Mouse (Mus musculus) mature B cell (primary cell): ENCODE measurements at regions not wholly inside any gene's neighbourhood (a gene's known extent, or its start where the extent isn't known, plus 50 kb on each side); places are given as distances from the start of the nearest gene placed in this dataset.

Source experiments
- in situ Hi-C: fragments of 300-500 bp; cut with MboI; formaldehyde crosslinking; loops from 2 replicates; pipeline ENCODE4 v1.14.3; 2019

DNA sequence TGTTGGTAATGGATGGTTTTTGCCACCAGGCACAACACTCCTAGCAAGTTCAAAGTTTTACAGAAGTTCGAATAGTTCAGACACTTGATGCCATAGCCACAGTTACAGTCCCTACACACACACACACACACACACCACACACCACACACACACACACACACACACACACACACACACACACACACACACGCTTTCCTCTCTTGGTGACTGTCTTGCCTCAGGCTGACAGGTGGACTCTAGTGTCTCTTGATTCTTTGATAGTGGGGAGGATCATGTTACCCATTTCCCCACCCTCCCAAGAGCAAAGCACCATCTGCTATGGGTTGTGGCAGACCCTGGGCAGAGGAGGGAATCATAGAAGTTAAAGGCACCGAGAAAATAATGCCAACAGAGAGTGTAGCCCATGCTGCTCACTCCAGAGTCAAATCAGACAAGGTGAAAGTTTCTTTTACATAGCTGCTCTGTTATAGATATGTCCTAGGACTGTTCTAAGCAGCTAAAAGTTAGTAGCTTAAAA is 75.9 kb downstream of the Klhl25 start:
- in situ Hi-C loops: loop anchor here (25.0 kb wide), 1 partner anchor 1013 kb away; no protein-coding TSS in a partner anchor

- in situ Hi-C loops: no loop called here
Measured at GRCm38 (mm10) chr7:75927537-75927936, 79.4 kb downstream of the Klhl25 start.

DNA sequence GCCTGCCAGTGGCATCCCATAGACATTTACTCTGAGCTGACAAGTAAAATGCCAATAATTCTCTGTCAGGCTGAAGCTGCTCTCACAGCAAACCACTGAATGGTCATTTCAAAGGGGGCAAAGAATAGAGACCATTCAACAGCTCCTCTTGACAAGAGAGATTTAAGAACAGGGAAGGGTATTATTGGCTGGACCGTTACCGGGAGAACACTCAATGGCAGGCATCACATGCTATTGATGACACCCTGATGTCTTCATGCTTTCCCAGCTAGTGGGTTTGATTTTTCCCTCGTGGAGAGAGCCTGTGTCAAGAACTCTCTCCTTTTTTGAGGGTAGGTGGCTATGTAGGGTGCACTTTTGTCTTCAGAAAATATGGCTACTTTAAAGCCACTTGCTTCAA is 95.7 kb downstream of the Klhl25 start:
- in situ Hi-C loops: no loop called here

- in situ Hi-C loops: no loop called here
Measured at GRCm38 (mm10) chr7:75955671-75956070, 107.6 kb downstream of the Klhl25 start.

- in situ Hi-C loops: no loop called here
Measured at GRCm38 (mm10) chr7:75957366-75957765, 109.3 kb downstream of the Klhl25 start.

- in situ Hi-C loops: no loop called here
Measured at GRCm38 (mm10) chr7:75959903-75960620, 112.0 kb downstream of the Klhl25 start.

DNA sequence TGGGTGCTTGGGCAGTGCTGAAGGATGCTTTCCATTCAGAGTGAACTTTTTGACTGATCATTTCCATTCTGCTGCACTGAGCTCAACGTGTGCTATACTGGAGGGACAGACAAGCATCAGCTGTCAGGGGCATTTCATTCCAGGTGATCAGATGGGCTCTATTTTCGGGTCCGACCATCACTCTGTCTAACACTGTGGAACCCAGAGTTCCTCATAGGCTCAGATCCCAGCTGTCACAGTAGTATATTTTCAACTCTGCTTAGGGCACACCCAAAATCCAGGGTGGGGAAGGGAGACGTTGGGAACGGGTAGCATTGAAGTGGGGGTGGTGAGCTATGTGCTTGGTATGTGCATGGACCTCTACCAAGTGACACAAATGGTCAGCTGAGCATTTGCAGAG is 120.1 kb downstream of the Klhl25 start:
- in situ Hi-C loops: no loop called here

DNA sequence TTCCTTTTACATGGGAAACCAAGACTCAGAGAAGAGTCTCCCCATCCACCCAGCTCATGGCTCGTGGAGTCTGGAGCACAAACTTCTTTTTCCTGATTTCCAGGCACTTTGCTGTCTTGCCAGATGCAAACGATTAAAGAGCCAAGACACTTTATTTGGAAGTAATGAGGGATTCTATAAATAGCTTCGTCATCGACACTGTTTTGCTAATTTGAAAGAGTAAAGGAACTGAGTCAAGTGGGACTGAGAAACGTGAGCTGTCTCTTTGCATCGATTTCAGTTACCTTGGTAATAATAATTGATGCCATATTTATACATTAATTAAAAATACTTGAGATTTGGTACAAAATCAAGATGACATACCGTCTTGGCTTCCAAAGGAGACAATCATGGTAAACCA is 122.8 kb downstream of the Klhl25 start:
- in situ Hi-C loops: no loop called here

- in situ Hi-C loops: no loop called here
Measured at GRCm38 (mm10) chr7:75971706-75972105, 123.6 kb downstream of the Klhl25 start.

DNA sequence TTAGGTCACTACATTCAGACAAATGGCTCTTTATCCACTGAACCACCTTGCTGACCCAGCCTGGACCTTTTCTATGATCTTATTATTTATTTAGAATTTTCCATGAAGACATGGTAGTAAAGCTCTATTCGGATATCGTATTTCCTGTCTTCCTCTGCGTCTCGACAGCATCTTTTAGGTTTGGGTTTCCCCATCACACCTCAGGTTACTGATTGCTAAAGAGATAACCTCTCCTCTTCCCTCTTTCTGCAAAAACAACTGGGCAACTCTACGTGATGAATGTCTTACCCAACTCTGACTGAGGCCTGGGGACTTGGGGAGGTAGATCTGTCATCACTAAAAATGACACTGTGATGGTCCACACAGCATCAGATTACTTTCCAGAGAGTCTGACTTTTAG is 133.4 kb downstream of the Klhl25 start:
- in situ Hi-C loops: no loop called here

DNA sequence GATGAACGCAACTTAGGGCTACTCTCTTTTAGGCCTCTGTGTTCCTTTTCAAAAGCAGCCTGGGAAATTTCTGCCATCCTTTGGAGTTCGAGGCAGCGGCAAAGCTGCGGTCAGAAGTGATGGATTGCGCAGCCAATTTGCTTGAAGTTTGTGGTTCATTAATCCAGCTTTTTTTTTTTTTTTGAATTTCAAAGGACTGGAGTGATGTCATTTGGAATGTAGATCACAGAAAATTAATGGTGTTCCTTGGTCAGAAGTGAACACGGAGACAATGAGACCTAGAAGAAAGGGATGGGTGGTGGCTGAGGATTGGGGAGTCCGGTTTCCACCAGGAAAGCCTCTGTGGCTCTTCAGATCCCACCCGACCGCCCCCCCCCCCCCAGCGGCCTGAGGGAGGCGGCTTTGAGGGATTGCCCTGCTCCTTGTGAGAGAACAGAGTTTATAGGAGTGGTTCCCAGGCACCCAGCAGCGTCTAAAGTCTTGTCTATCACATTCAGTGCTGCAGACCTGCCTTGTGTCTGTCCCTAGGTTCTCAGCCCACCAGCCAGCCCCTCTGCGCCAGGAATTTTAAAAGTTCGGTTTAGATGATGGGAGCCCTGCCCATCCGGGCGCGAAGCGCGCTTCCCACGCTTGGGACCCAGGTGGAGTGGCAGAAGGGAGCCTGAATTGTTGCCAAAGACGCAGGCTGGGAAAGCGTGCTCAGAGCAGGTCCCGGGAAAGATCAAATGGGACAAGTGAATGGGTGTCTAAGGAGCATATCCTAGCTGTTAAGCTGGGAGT is 135.1 kb downstream of the Klhl25 start:
- in situ Hi-C loops: no loop called here

GRCm38 (mm10) chr7:75983809-75984171 is 135.7 kb downstream of the Klhl25 start:
- in situ Hi-C loops: no loop called here

- in situ Hi-C loops: no loop called here
Measured at GRCm38 (mm10) chr7:75998853-75999252, 150.7 kb downstream of the Klhl25 start.

GRCm38 (mm10) chr7:75999324-75999907 is 151.3 kb downstream of the Klhl25 start:
- in situ Hi-C loops: no loop called here

- in situ Hi-C loops: no loop called here
Measured at GRCm38 (mm10) chr7:76001012-76001411, 152.9 kb downstream of the Klhl25 start.

- in situ Hi-C loops: no loop called here
Measured at GRCm38 (mm10) chr7:76008226-76008625, 160.1 kb downstream of the Klhl25 start.

GRCm38 (mm10) chr7:76047743-76048142 is 181.9 kb upstream of the Agbl1 start:
- in situ Hi-C loops: no loop called here

DNA sequence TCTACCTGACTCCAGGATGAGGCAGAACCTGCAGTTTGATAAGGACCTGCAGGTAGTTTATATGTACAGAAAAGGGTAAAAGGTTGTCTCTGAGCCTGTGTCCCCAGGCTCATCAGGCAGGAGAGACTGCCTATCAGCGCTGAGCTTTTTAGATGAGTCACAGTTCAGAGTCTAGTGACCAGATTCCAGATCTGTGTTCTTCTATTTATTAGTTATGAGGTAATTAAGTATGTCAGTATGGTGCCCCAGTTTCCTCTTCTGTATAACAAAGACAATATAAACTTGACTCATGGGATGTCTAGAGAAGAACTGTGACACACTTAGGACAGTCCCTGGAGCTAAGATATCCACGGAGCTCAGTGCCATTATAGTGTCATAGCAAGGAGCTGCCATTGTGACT is 180.3 kb upstream of the Agbl1 start:
- in situ Hi-C loops: no loop called here

DNA sequence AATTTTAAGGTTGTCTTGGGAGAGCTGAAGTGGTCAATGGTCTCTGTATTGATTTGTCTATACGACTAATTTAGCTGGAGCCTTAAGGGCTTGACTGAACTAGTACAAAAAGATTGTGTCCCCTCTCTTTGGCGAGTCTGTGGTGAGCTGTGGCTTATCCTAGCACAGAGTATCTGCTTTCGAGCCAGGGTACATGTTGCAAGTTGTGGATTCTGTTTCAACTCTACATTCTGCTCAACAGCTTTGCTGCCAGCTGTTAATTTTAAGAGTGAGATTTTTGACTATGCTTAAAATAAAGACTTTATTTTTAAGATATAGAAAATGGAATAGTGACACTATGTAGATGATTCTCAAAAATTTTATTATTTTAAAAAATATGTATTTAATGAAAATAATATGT is 175.8 kb upstream of the Agbl1 start:
- in situ Hi-C loops: no loop called here

DNA sequence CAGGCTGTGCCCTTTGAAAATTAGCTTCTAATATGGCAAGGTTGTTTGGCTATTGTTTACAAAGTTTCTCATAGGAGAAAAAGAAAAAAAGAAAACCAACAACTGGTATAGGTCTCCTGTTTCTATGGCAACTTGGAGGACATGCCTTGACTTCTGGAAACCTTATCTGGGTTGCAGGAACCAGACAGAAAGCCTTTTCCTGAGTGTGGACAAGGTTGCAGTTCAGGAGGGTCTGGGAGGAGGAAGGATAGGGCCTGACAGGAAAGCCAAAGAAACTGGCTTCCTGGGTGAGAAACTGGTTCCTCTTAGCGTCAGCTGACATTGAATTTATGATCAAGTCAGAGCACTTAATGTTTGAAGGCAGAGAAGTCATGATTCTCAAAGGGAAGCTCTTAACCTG is 130.5 kb upstream of the Agbl1 start:
- in situ Hi-C loops: no loop called here

DNA sequence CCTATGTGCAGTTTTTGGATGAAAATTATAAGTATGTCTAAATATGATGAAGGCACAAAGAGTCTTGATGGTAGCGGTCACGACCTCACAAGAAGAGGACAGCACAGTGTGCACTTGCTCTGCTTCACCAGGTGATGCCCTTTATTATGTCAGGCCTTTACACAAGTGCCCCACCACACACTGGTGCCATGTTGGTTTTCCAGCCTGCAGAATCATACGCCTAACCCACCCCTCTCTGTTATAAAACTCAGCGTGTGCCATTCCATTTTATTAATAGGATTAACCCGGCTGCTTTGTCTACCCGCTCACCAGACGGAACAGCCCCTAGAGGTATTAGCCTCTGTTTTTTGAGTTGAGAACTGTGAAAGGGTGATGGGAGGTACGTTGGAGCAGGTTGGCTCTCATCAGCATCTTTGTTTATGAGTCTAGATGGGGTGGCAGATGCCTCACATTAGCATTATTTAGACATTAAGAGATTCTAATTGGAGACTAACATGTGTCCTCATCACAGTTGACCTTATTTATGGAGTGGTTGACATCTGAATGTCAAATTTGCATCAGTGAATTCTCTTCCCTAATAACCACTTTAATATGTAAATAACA is 108.3 kb upstream of the Agbl1 start:
- in situ Hi-C loops: no loop called here

DNA sequence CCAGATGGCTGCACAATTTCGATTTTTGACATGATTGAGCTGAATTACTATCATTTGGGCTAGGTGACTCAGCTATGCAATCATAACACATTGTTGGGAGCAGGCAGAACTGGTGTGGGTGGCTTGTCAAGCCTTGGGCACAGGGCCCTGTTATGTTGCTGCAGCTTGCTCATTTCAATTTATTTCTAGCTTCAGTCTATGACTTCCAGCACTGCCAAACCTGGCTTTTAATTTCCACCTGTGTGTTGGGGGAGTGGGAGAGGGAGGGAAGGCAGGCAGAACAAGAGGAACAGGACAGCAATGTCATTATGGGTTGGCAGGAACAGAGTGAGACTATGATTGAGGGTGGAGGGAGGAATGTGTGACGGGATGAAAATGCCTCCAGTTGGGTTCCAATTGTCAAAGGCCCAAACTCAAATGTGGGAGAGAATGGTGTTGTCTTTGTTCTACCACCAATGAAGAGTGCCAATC is 102.0 kb upstream of the Agbl1 start:
- in situ Hi-C loops: no loop called here
